Mouse (Mus musculus) spleen, postnatal 10 days (tissue): ENCODE data around the gene Thsd4.

ENCODE experiments used
- DNase-seq, 2 experiments: peaks; one replicate each; pipeline ENCODE4 v3.0.0; 2021 to 2022; ENCODE audit warnings: low spot score in 2 of 2

The Thsd4 gene

GRCm38 (mm10) chr9:60150511-60150910 is 371.3 kb downstream of the Thsd4 start:
- DNase-seq: no peak

- DNase-seq: no peak
Measured at GRCm38 (mm10) chr9:60148988-60149387, 372.9 kb downstream of the Thsd4 start.

- DNase-seq: no peak
Measured at GRCm38 (mm10) chr9:60147401-60147800, 374.4 kb downstream of the Thsd4 start.

- DNase-seq: no peak
Measured at GRCm38 (mm10) chr9:60143816-60144215, 378.0 kb downstream of the Thsd4 start.

GRCm38 (mm10) chr9:60141081-60141514 is 380.7 kb downstream of the Thsd4 start:
- DNase-seq: no peak

GRCm38 (mm10) chr9:60140411-60140810 is 381.4 kb downstream of the Thsd4 start:
- DNase-seq: no peak

GRCm38 (mm10) chr9:60139446-60139845 is 382.4 kb downstream of the Thsd4 start:
- no peak for DNase-seq

- no peak for DNase-seq
Measured at GRCm38 (mm10) chr9:60129235-60129991, 392.4 kb downstream of the Thsd4 start.

- no peak for DNase-seq
Measured at GRCm38 (mm10) chr9:60126961-60127360, 394.9 kb downstream of the Thsd4 start.

GRCm38 (mm10) chr9:60124102-60124501 is 397.7 kb downstream of the Thsd4 start:
- DNase-seq: no peak

- no peak for DNase-seq
Measured at GRCm38 (mm10) chr9:60123066-60123465, 398.8 kb downstream of the Thsd4 start.

- DNase-seq: no peak
Measured at GRCm38 (mm10) chr9:60119846-60120245, 402.0 kb downstream of the Thsd4 start.

GRCm38 (mm10) chr9:60117831-60118230 is 404.0 kb downstream of the Thsd4 start:
- DNase-seq: no peak

GRCm38 (mm10) chr9:60115711-60116247 is 406.1 kb downstream of the Thsd4 start:
- DNase-seq: no peak

GRCm38 (mm10) chr9:60115306-60115705 is 406.5 kb downstream of the Thsd4 start:
- DNase-seq: no peak

GRCm38 (mm10) chr9:60110200-60110599 is 411.6 kb downstream of the Thsd4 start:
- no peak for DNase-seq

GRCm38 (mm10) chr9:60106683-60107082 is 415.2 kb downstream of the Thsd4 start:
- DNase-seq: no peak

GRCm38 (mm10) chr9:60106106-60106505 is 415.7 kb downstream of the Thsd4 start:
- DNase-seq: no peak

- no peak for DNase-seq
Measured at GRCm38 (mm10) chr9:60094211-60094610, 427.6 kb downstream of the Thsd4 start.

- DNase-seq: no peak
Measured at GRCm38 (mm10) chr9:60092428-60092827, 429.4 kb downstream of the Thsd4 start.

GRCm38 (mm10) chr9:60089441-60089840 is 432.4 kb downstream of the Thsd4 start:
- DNase-seq: no peak

- DNase-seq: peak in 1 of 2 experiments; percentile 39
Measured at GRCm38 (mm10) chr9:60088101-60088500, 433.7 kb downstream of the Thsd4 start.

- DNase-seq: no peak
Measured at GRCm38 (mm10) chr9:60082107-60082581, 439.7 kb downstream of the Thsd4 start.
